Mouse (Mus musculus) limb, embryonic 10.5 days (tissue): ENCODE measurements at regions not wholly inside any gene's neighbourhood (a gene's known extent, or its start where the extent isn't known, plus 50 kb on each side); places are given as distances from the start of the nearest gene placed in this dataset.

ENCODE experiments used
- DNase-seq: peaks from one replicate; pipeline ENCODE4 v3.0.0-alpha.2; 2017; ENCODE audit warnings: low spot score
- H3K27ac ChIP-seq: fragments of 300-500 bp; sonication (generic); 2 replicates; pipeline ENCODE4 v1.5.1; 2016; ENCODE audit warnings: mild to moderate bottlenecking
- H3K27me3 ChIP-seq: fragments of 300-500 bp; sonication (generic); 2 replicates; pipeline ENCODE4 v1.6.1; 2016; ENCODE audit warnings: low read depth, mild to moderate bottlenecking; ENCODE audit not compliant: poor library complexity, severe bottlenecking
- H3K36me3 ChIP-seq: fragments of 300-500 bp; sonication (generic); 2 replicates; pipeline ENCODE4 v1.6.1; 2016; ENCODE audit warnings: mild to moderate bottlenecking, moderate library complexity
- H3K4me1 ChIP-seq: fragments of 300-500 bp; sonication (generic); 2 replicates; pipeline ENCODE4 v1.6.1; 2016
- H3K4me3 ChIP-seq: fragments of 300-500 bp; sonication (generic); 2 replicates; pipeline ENCODE4 v1.5.1; 2016; ENCODE audit warnings: mild to moderate bottlenecking, moderate library complexity
- H3K9me3 ChIP-seq: fragments of 300-500 bp; sonication (generic); replicated peaks from 2 replicates; pipeline ENCODE4 v1.6.1; 2016; ENCODE audit warnings: mild to moderate bottlenecking
- WGBS: fragments of 180-500 bp; shearing (Covaris S2); methylation state at CpG from one replicate; pipeline ENCODE4 v1.1.7; 2016; 5-methylcytosine and 5-hydroxymethylcytosine counted together

- Histone ChIP-seq H3K27me3 (no peaks in the 10 kb centered on the region), H3K4me3 (no peak overlapping the region), H3K4me1 (no peaks in the 10 kb centered on the region), H3K9me3 (no peaks in the 10 kb centered on the region), H3K36me3 (no peaks in the 10 kb centered on the region), H3K27ac (no peak overlapping the region)
- no peak for DNase-seq
- WGBS, result 82% methylated on average over 5 of the region's 5 CpGs
Observed at GRCm38 (mm10) chr1:12189646-12190233, 775.8 kb downstream of the A830018L16Rik start.

GRCm38 (mm10) chr1:12192588-12192987 is 778.7 kb downstream of the A830018L16Rik start:
- Histone ChIP-seq H3K36me3 (no peaks in the 10 kb centered on the region), H3K9me3 (no peaks in the 10 kb centered on the region), H3K4me3 (no peak overlapping the region), H3K4me1 (no peaks in the 10 kb centered on the region), H3K27me3 (no peaks in the 10 kb centered on the region), H3K27ac (no peak overlapping the region)
- WGBS, result 88% methylated on average over 1 of the region's 1 CpGs
- no peak for DNase-seq

DNA sequence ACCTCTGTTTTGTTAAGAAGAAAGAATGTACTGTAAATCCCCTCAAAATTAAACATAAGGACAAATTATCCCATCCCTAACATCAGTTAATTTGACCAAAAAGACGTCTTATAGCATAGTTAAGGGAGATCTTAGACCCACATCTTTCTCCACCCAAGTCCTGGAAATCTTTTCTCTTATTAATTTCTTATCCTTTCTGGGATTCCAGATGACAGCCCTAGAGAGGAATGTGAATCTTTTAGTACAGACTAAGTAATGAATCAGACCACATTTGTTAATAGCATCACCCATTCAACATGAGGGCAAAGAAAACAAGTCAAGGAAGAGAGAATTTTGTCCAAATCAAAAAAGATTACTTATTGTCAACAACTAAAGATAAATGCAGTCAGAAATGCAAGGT is 817.2 kb downstream of the A830018L16Rik start:
- no peaks in the 10 kb centered on the region for H3K9me3 ChIP-seq
- H3K4me3 ChIP-seq, result no peak overlapping the region
- no peaks in the 10 kb centered on the region for H3K36me3 ChIP-seq
- no peak overlapping the region for H3K27ac ChIP-seq
- H3K4me1 ChIP-seq, result no peaks in the 10 kb centered on the region
- no peaks in the 10 kb centered on the region for H3K27me3 ChIP-seq
- WGBS, result 86% methylated on average over 1 of the region's 1 CpGs
- no peak for DNase-seq

DNA sequence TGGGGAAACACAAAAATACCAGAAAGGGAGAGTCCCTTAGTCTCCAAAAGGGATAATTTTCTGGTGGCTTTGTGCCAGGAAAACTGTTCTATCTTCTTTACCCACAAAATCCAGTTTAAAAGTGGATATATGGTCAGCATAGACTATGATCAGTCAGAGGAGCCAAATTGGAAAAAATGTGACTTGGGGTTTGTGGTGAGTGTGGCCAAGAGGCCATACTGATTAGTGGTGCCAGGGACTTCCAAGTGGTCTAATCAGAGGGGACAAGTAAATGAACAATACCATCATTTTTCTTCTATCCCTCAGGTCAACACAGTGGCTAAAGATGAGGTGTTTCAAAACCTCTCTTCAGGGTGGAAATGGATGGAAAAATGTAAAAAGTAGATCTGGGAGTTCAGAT is 828.2 kb downstream of the A830018L16Rik start:
- Histone ChIP-seq H3K9me3 (no peaks in the 10 kb centered on the region), H3K27me3 (no peaks in the 10 kb centered on the region), H3K36me3 (no peaks in the 10 kb centered on the region), H3K27ac (no peak overlapping the region), H3K4me3 (no peak overlapping the region), H3K4me1 (no peaks in the 10 kb centered on the region)
- no peak for DNase-seq

GRCm38 (mm10) chr1:12282493-12282892 is 868.6 kb downstream of the A830018L16Rik start:
- Histone ChIP-seq H3K4me1 (no peaks in the 10 kb centered on the region), H3K27me3 (no peaks in the 10 kb centered on the region), H3K9me3 (no peaks in the 10 kb centered on the region), H3K36me3 (no peaks in the 10 kb centered on the region), H3K4me3 (no peak overlapping the region), H3K27ac (no peak overlapping the region)
- 91% methylated on average over 4 of the region's 4 CpGs for WGBS
- no peak for DNase-seq

DNA sequence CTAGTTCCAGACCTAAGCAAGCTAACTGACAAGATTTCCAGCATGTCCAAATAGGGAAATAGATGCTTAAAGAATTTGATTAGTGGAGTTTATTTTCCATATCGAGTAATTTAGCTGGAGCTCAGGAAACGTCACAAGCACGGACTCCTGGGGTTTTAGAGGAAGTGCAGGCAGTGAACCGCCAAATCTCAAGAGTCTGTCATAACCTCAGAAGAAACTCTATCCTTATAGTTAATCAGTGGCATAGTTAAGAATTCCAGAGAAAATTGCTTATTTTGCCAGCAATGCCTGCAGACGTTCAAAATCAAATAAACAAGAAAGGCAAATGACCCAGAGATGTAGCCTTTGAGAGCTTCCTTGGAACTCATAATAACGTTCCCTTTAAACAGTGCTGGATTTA is 871.6 kb downstream of the A830018L16Rik start:
- 82% methylated on average over 6 of the region's 6 CpGs for WGBS
- no peaks in the 10 kb centered on the region for H3K27me3 ChIP-seq
- H3K4me1 ChIP-seq, result no peaks in the 10 kb centered on the region
- DNase-seq, result no peak
- no peak overlapping the region for H3K27ac ChIP-seq
- no peaks in the 10 kb centered on the region for H3K36me3 ChIP-seq
- H3K9me3 ChIP-seq, result no peaks in the 10 kb centered on the region
- H3K4me3 ChIP-seq, result no peak overlapping the region

GRCm38 (mm10) chr1:12286026-12286425 is 872.1 kb downstream of the A830018L16Rik start:
- no peaks in the 10 kb centered on the region for H3K4me1 ChIP-seq
- no peak for DNase-seq
- 83% methylated on average over 3 of the region's 3 CpGs for WGBS
- no peak overlapping the region for H3K27ac ChIP-seq
- H3K9me3 ChIP-seq, result no peaks in the 10 kb centered on the region
- H3K4me3 ChIP-seq, result no peak overlapping the region
- H3K36me3 ChIP-seq, result no peaks in the 10 kb centered on the region
- no peaks in the 10 kb centered on the region for H3K27me3 ChIP-seq

DNA sequence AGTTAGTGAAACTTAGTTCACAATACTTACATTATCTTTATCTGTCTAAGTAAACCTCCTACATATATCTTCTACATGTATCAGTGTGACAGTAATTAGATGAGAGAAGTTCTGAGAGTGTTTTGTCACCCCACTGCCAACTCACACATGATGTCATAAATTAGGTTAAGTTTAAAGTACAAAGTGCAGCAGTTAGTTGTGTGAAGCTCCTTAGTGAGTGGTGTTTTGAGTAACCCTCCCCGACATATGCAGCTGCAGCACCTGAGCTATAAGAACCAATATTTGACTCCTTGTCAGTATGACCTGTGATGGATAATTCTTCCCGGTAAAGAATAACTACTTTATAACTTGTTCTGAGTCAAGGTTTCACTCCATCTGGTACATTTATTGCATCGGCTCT is 874.6 kb downstream of the A830018L16Rik start:
- Histone ChIP-seq H3K9me3 (no peaks in the 10 kb centered on the region), H3K4me3 (no peak overlapping the region), H3K36me3 (no peaks in the 10 kb centered on the region), H3K27me3 (no peaks in the 10 kb centered on the region), H3K4me1 (0 out of 2 replicates have a peak, but pooled peaks cover 5% of the 10 kb centered on the region), H3K27ac (no peak overlapping the region)
- WGBS, result 90% methylated on average over 3 of the region's 3 CpGs
- DNase-seq, result no peak

GRCm38 (mm10) chr1:12291787-12292186 is 877.9 kb downstream of the A830018L16Rik start:
- Histone ChIP-seq H3K4me3 (no peak overlapping the region), H3K27me3 (no peaks in the 10 kb centered on the region), H3K36me3 (no peaks in the 10 kb centered on the region), H3K27ac (no peak overlapping the region), H3K4me1 (0 out of 2 replicates have a peak, but pooled peaks cover 5% of the 10 kb centered on the region), H3K9me3 (no peaks in the 10 kb centered on the region)
- WGBS, result 77% methylated on average over 1 of the region's 1 CpGs
- DNase-seq, result no peak

DNA sequence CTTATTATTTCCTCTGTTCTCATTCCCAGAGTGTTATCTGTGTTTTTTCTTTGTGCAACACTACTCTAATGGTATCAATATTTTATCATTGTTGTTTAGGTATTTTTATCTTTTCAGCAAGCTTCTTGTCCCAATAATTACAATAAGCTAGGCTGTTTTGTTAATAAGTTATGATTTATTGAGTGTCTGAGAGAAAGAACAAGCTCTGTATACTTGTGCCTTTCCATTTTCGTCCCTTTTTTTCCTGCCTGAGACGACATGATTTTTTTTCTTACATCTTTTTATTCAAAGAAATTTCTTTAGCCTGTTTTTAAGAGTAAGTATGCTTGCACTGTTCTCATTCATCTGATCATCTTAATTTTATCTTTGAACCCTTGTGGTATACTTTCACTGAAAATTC is 904.1 kb downstream of the A830018L16Rik start:
- 84% methylated on average over 2 of the region's 2 CpGs for WGBS
- no peak overlapping the region for H3K4me3 ChIP-seq
- no peaks in the 10 kb centered on the region for H3K36me3 ChIP-seq
- DNase-seq, result no peak
- H3K27me3 ChIP-seq, result no peaks in the 10 kb centered on the region
- H3K27ac ChIP-seq, result no peak overlapping the region
- H3K4me1 ChIP-seq, result no peaks in the 10 kb centered on the region
- H3K9me3 ChIP-seq, result no peaks in the 10 kb centered on the region

- WGBS, result 92% methylated on average over 4 of the region's 4 CpGs
Observed at GRCm38 (mm10) chr1:12334186-12334585, 920.3 kb downstream of the A830018L16Rik start.

GRCm38 (mm10) chr1:12344726-12345438 is 931.0 kb downstream of the A830018L16Rik start:
- Histone ChIP-seq H3K4me3 (no peak overlapping the region), H3K27me3 (no peaks in the 10 kb centered on the region), H3K9me3 (no peaks in the 10 kb centered on the region), H3K27ac (no peak overlapping the region), H3K36me3 (no peaks in the 10 kb centered on the region), H3K4me1 (no peaks in the 10 kb centered on the region)
- DNase-seq, result no peak
- WGBS, result 81% methylated on average over 10 of the region's 10 CpGs

More at GRCm38 (mm10) chr1:12334186-12334585, 920.3 kb downstream of the A830018L16Rik start:
- Histone ChIP-seq H3K4me1 (no peaks in the 10 kb centered on the region), H3K9me3 (no peaks in the 10 kb centered on the region), H3K27me3 (no peaks in the 10 kb centered on the region), H3K27ac (no peak overlapping the region), H3K4me3 (no peak overlapping the region), H3K36me3 (no peaks in the 10 kb centered on the region)
- DNase-seq, result no peak

GRCm38 (mm10) chr1:12345439-12345819 is 931.5 kb downstream of the A830018L16Rik start:
- H3K36me3 ChIP-seq, result no peaks in the 10 kb centered on the region
- no peaks in the 10 kb centered on the region for H3K27me3 ChIP-seq
- no peak overlapping the region for H3K4me3 ChIP-seq
- H3K4me1 ChIP-seq, result no peaks in the 10 kb centered on the region
- 93% methylated on average over 3 of the region's 3 CpGs for WGBS
- H3K9me3 ChIP-seq, result no peaks in the 10 kb centered on the region
- DNase-seq, result no peak
- H3K27ac ChIP-seq, result no peak overlapping the region

- H3K27me3 ChIP-seq, result no peaks in the 10 kb centered on the region
- H3K4me1 ChIP-seq, result no peaks in the 10 kb centered on the region
- no peak for DNase-seq
- H3K36me3 ChIP-seq, result no peaks in the 10 kb centered on the region
- no peak overlapping the region for H3K27ac ChIP-seq
- H3K4me3 ChIP-seq, result no peak overlapping the region
- no peaks in the 10 kb centered on the region for H3K9me3 ChIP-seq
Observed at GRCm38 (mm10) chr1:12354531-12354930, 940.6 kb downstream of the A830018L16Rik start.
